Mouse (Mus musculus): Measurements from ENCODE around the gene Abhd18.

Gene Abhd18

DNA sequence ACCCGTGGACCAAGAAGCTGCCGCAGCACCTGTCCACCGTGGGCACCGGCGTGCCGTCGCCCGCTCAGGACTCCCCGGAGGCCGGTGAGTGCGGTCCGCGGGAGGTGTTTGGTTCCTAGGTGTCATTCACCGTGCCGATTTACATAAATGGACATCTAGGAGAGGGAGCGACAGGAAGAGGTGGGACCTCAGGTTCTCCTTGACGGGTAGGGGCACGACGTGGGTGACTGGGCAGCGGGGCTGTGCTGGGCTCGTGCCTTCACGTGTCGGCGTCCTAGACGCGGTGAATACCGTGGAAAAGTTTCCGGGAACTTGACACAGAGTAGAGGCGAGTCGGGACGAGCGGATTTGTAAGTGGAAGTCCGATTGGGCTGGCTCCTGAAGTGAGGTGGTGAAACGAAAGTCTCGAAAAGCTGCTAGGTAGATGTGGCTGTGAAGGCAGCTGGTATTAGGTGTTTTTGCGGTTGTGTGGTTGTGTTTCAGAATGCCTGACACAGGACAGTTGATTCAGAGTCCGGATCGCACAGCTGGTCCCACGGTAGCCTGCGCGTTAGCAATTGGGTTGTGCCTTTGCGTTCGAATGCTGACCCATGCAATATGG, 103.9 kb downstream of the Abhd18 start:
- peak; percentile 16 to 30 for DNase-seq (ENCODE audit: low spot score in 2 of 2)

GRCm38 (mm10) chr3:40951365-40951764, 104.6 kb downstream of the Abhd18 start:
- DNase-seq (ENCODE audit: low spot score in 2 of 2): no peak

GRCm38 (mm10) chr3:40952606-40953005, 105.8 kb downstream of the Abhd18 start:
- DNase-seq (ENCODE audit: low spot score in 2 of 2): no peak

DNA sequence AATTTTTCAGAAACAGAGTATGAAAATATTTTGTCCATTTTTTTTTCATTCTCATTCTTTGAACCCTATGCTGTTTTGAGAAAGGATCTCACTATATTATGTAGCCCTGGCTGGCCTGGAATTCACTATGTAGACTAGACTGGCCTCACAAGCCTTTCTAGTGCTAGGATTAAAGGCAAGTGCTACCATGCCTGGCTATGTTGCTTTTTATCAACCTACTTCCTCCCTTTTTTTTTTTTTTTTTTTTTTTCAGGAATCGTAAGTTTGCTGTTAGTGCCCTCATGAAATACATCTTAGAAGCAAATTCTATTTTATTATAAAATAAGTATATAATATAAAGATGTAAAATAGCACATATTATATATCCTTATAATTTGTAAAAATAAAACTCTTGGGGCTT, 108.0 kb downstream of the Abhd18 start:
- DNase-seq (ENCODE audit: low spot score in 2 of 2): no peak

GRCm38 (mm10) chr3:40958831-40959230, 112.1 kb downstream of the Abhd18 start:
- no peak for DNase-seq (ENCODE audit: low spot score in 2 of 2)

DNA sequence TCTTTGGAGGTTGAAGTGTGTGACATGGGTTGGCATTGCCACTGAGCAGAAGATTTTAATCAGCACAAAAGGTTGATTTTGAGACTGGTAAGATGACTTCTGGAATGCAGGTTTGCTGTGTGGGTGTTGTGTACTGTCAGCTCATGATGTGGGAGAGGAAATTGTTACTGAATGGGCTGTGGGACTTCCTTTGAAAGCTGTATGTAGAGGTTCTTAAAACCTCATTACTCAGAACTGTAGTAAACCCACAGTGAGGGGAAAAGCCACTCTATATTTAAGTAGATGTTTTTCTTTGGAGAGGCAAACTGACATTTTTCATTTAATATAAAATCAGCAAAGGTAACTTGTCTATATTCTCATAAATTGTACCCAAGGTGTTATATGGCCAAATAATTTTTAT, 134.0 kb downstream of the Abhd18 start:
- DNase-seq (ENCODE audit: low spot score in 2 of 2): no peak

GRCm38 (mm10) chr3:40987539-40987938, 140.8 kb downstream of the Abhd18 start:
- no peak for DNase-seq (ENCODE audit: low spot score in 2 of 2)

Measured in frontal cortex, postnatal 10 days (tissue).